Comparison of ENCODE assay signal across 10 mouse cellular contexts in the genomic region with DNA sequence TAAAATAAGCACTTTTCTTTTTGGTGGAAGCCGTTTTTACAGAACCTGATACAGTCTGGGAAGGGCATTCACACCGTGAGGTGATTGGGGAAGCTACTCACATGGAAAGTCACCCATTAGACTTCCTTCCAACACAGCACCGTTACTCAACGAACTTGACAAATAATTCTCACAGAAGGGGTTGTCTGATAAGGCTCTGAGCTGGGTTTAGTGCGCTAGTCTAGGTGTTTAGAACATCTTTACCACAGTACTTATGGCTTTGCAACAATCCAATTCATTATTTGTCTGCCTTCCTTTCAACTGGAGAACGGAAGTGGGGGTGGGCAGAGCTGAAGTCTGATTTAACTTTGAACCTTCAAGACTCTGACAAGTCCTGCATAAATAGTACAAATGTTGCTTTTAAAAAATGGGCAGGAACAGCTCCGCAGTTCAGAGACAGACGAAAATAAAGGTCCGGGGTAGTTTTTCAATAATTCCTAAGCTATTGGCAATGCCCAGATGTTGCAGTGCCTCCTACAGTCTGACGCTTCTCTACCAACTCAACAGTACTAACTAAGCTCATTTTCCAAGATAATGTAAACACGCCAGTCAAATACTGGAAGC. TPM values are rescaled to one million over a fixed set of nuclear protein-coding genes. Genes with fewer than 3 reads are reported as not detected.
DNase-seq lines count a peak whose midpoint lies in the region; ATAC-seq and TF ChIP-seq lines count a peak whose summit lies in the region.
"Had no signal": no experiment of that assay in that cellular context is flagged by ENCODE, and none has a peak within 500 bp of the region (broad histone marks: within the 10 kb centered on the region; RNA-seq: fewer than 3 reads in every experiment).

No protein-coding gene starts in this region.

- TF ChIP-seq POLR2A in cerebellum, adult 2 months (IDR thresholded peaks at IDR 0.05; ENCODE audit: borderline replicate concordance, insufficient read depth, low read length), result no peak

- H3K4me2 ChIP-seq in forebrain, embryonic 15.5 days (replicated peaks), result peak overlapping the region; percentile 95
- peak overlapping the region; percentile 94 for H3K4me2 ChIP-seq in kidney, embryonic 15.5 days
- H3K4me2 ChIP-seq in midbrain, embryonic 12.5 days (replicated peaks), result peak overlapping the region; percentile 78

- peak overlapping the region; percentile 71 for H3K9ac ChIP-seq in forebrain, embryonic 15.5 days (replicated peaks)
- peak overlapping the region; percentile 62 for H3K9ac ChIP-seq in kidney, embryonic 15.5 days
- peak overlapping the region; percentile 68 for H3K9ac ChIP-seq in midbrain, embryonic 12.5 days (replicated peaks)

- TF ChIP-seq CTCF in cerebellum, adult 2 months (IDR thresholded peaks at IDR 0.05; ENCODE audit: borderline replicate concordance, insufficient read depth, low read depth, low read length), result no peak

- no peak overlapping the region for H3K27ac ChIP-seq in cerebellum, adult 2 months (ENCODE audit: insufficient read depth, low read length)
- peak overlapping the region; percentile 49; the same call in 1 of the 2 replicates for H3K27ac ChIP-seq in forebrain, embryonic 15.5 days (replicated peaks)
- peak overlapping the region; percentile 70; the same call in 1 of the 2 replicates for H3K27ac ChIP-seq in kidney, embryonic 15.5 days
- H3K27ac ChIP-seq in midbrain, embryonic 12.5 days (replicated peaks), result no peak overlapping the region

- 31% methylated on average over 11 of the region's 11 CpGs for WGBS in cerebellum, adult 2 months
- 44% methylated on average over 11 of the region's 11 CpGs for WGBS in forebrain, embryonic 15.5 days
- WGBS in kidney, embryonic 15.5 days, result 32% methylated on average over 11 of the region's 11 CpGs
- WGBS in midbrain, embryonic 12.5 days, result 49% methylated on average over 11 of the region's 11 CpGs

- H3K4me1 ChIP-seq in cerebellum, adult 2 months (ENCODE audit: control insufficient read depth, insufficient read depth, low read length), result peaks cover 2% of the 10 kb centered on the region; the same call in 1 of the 2 replicates
- H3K4me1 ChIP-seq in forebrain, embryonic 15.5 days, result 0 out of 2 replicates have a peak, but pooled peaks cover 3% of the 10 kb centered on the region
- H3K4me1 ChIP-seq in kidney, embryonic 15.5 days, result peaks cover 9% of the 10 kb centered on the region; the same call in 1 of the 2 replicates
- 0 out of 2 replicates have a peak, but pooled peaks cover 9% of the 10 kb centered on the region for H3K4me1 ChIP-seq in midbrain, embryonic 12.5 days

- H3K4me3 ChIP-seq in cerebellum, adult 2 months (replicated peaks; ENCODE audit: insufficient read depth, low read depth, low read length), result peak overlapping the region; percentile 62
- H3K4me3 ChIP-seq in forebrain, embryonic 15.5 days, result peak overlapping the region; percentile 62
- H3K4me3 ChIP-seq in kidney, embryonic 15.5 days (replicated peaks), result peak overlapping the region; percentile 73
- peak overlapping the region; percentile 74 for H3K4me3 ChIP-seq in midbrain, embryonic 12.5 days

- no peak for DNase-seq in cerebellum, adult 2 months
- no peak for DNase-seq in cerebellum, postnatal 25 days
- DNase-seq in NIH3T3 (ENCODE audit: low read depth), result peak; percentile 64
- DNase-seq in gastrocnemius, postnatal 10 days, result no peak
- no peak for DNase-seq in left cerebral cortex, adult 9 months (ENCODE audit: low spot score in 2 of 2)

- ATAC-seq in forebrain, embryonic 15.5 days (replicated peaks), result no peak; the same call in 1 of the 2 replicates
- ATAC-seq in kidney, embryonic 15.5 days (replicated peaks; ENCODE audit: low FRiP score), result peak; percentile 19; the same call in 1 of the 2 replicates
- no peak for ATAC-seq in midbrain, embryonic 12.5 days (ENCODE audit: low FRiP score, low read depth)

- no peaks in the 10 kb centered on the region for H3K36me3 ChIP-seq in forebrain, embryonic 15.5 days
- H3K36me3 ChIP-seq in kidney, embryonic 15.5 days, result peaks cover 5% of the 10 kb centered on the region; the same call in 1 of the 2 replicates
- no peaks in the 10 kb centered on the region for H3K36me3 ChIP-seq in midbrain, embryonic 12.5 days
- H3K36me3 ChIP-seq: G1E had no signal

- H3K9me3 ChIP-seq in forebrain, embryonic 15.5 days, result no peaks in the 10 kb centered on the region
- no peaks in the 10 kb centered on the region for H3K9me3 ChIP-seq in kidney, embryonic 15.5 days (replicated peaks)
- H3K9me3 ChIP-seq in midbrain, embryonic 12.5 days, result no peaks in the 10 kb centered on the region
- H3K9me3 ChIP-seq: G1E had no signal

- no peaks in the 10 kb centered on the region for H3K27me3 ChIP-seq in cerebellum, adult 2 months (ENCODE audit: control insufficient read depth, insufficient read depth, low read length)
- H3K27me3 ChIP-seq in forebrain, embryonic 15.5 days, result no peaks in the 10 kb centered on the region
- no peaks in the 10 kb centered on the region for H3K27me3 ChIP-seq in kidney, embryonic 15.5 days
- H3K27me3 ChIP-seq in midbrain, embryonic 12.5 days, result no peaks in the 10 kb centered on the region

RNA-seq across cellular contexts. Expression of a gene that starts 0.9 kb away (rescaled TPM):
- polyA plus RNA-seq in cerebellum, adult 2 months (2012; rRNA removed), result 16.6 and 18.1 TPM in 2 replicates
- 14.9 and 16.6 TPM in 2 replicates for polyA plus RNA-seq in forebrain, embryonic 15.5 days (2015; fragmentation: Nextera tagmentation; extraction: Ambion mirVana)
- 31.2 and 32.5 TPM in 2 replicates for polyA plus RNA-seq in kidney, embryonic 15.5 days (2015; fragmentation: Nextera tagmentation; extraction: Ambion mirVana)
- 23.0 and 25.3 TPM in 2 replicates for polyA plus RNA-seq in midbrain, embryonic 12.5 days (2016; fragmentation: Nextera tagmentation; extraction: Ambion mirVana)
- total RNA-seq in gastrocnemius, postnatal 10 days (2021), result 10 to 100 TPM; 12.5 to 17.1 TPM
- polyA plus RNA-seq: G1E had no signal

RNA-seq across cellular contexts. Expression of a gene that starts 24.1 kb away (rescaled TPM):
- 2.7 and 4.0 TPM in 2 replicates for polyA plus RNA-seq in cerebellum, adult 2 months (2012; rRNA removed)
- 8.0 TPM in 2 replicates for polyA plus RNA-seq in forebrain, embryonic 15.5 days (2015; fragmentation: Nextera tagmentation; extraction: Ambion mirVana)
- polyA plus RNA-seq in kidney, embryonic 15.5 days (2015; fragmentation: Nextera tagmentation; extraction: Ambion mirVana), result 9.5 and 9.7 TPM in 2 replicates
- 4.3 and 5.2 TPM in 2 replicates for polyA plus RNA-seq in midbrain, embryonic 12.5 days (2016; fragmentation: Nextera tagmentation; extraction: Ambion mirVana)
- 1 to 10 TPM; 3.1 to 3.3 TPM for total RNA-seq in gastrocnemius, postnatal 10 days (2021)
- polyA plus RNA-seq: G1E had no signal

RNA-seq across cellular contexts. Expression of a gene that starts 51.5 kb away (rescaled TPM):
- polyA plus RNA-seq in cerebellum, adult 2 months (2012; rRNA removed), result 0.41 and 0.68 TPM in 2 replicates
- polyA plus RNA-seq in forebrain, embryonic 15.5 days (2015; fragmentation: Nextera tagmentation; extraction: Ambion mirVana), result 0.17 and 0.67 TPM in 2 replicates
- polyA plus RNA-seq in kidney, embryonic 15.5 days (2015; fragmentation: Nextera tagmentation; extraction: Ambion mirVana), result 1.8 and 2.2 TPM in 2 replicates
- polyA plus RNA-seq in midbrain, embryonic 12.5 days (2016; fragmentation: Nextera tagmentation; extraction: Ambion mirVana), result 1.5 and 2.3 TPM in 2 replicates
- under 1 TPM in 1 of 2 experiments, not detected in 1; 0.32 TPM for total RNA-seq in gastrocnemius, postnatal 10 days (2021)
- total RNA-seq: neutrophil, adult 5-6 weeks had no signal
- polyA plus RNA-seq: G1E had no signal

RNA-seq across cellular contexts. Expression of a gene that starts 56.9 kb away (rescaled TPM):
- 13.3 and 15.9 TPM in 2 replicates for polyA plus RNA-seq in cerebellum, adult 2 months (2012; rRNA removed)
- polyA plus RNA-seq in forebrain, embryonic 15.5 days (2015; fragmentation: Nextera tagmentation; extraction: Ambion mirVana), result 1.1 and 1.3 TPM in 2 replicates
- 2.0 TPM in 2 replicates for polyA plus RNA-seq in kidney, embryonic 15.5 days (2015; fragmentation: Nextera tagmentation; extraction: Ambion mirVana)
- polyA plus RNA-seq in midbrain, embryonic 12.5 days (2016; fragmentation: Nextera tagmentation; extraction: Ambion mirVana), result 0.38 and 1.2 TPM in 2 replicates
- total RNA-seq in gastrocnemius, postnatal 10 days (2021), result 1 to 10 TPM in 1 of 2 experiments, under 1 TPM in 1; 0.87 to 1.6 TPM
- polyA plus RNA-seq: G1E had no signal

Comparison
In these comparisons a context has a peak if more than half of its experiments do, and no peak if none do; other contexts are left out.
1. H3K27ac ChIP-seq: peak in forebrain, embryonic 15.5 days (single experiment) and kidney, embryonic 15.5 days (single experiment); none in cerebellum, adult 2 months (single experiment) and midbrain, embryonic 12.5 days (single experiment).
2. Peak in every context shown above with its lines, with median percentiles within 50 percentile points of each other: H3K4me3 ChIP-seq, H3K4me2 ChIP-seq and H3K9ac ChIP-seq.